In the genomic region with DNA sequence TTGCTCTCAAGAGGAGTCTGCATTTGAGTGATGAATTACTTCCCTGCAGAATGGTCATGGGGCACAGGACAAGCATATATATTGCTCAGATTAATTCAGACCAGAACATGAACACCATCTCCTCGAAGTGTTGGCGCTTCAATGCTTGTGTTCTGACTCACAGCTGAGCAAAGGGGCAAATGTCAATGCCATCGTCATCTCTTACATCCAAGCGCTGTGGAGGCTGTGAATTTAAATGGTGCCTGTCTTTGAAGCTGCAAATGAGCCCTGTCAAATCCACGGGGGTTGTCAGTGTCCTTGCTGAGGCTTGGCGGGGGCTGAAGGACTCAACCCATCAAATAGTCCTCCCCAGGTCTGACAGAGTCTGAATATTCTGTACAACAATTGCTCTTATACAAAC, we compare ENCODE assay signal across 9 mouse cellular contexts.
"Had no signal": no experiment of that assay in that cellular context is flagged by ENCODE, and none has a peak within 500 bp of the region (broad histone marks: within the 10 kb centered on the region; RNA-seq: fewer than 3 reads in every experiment).

No protein-coding gene starts in this region.

- DNase-seq: kidney, postnatal 25 days; layer of hippocampus, adult 9-11 months; liver, embryonic 13.5 days; lung, adult 2 months; lung, postnatal 14 days; lung, postnatal 4 days; midbrain, embryonic 14.5 days; thymus, adult 18-20 months; thymus, postnatal 36 days had no signal
